Mouse (Mus musculus) layer of hippocampus, adult 8-10 months (tissue): ENCODE data around the gene Kank2. TPM values are rescaled to one million over a fixed set of nuclear protein-coding genes. Genes with fewer than 3 reads are reported as not detected.

Experiments
- DNase-seq, 2 experiments: peaks; one replicate each; pipeline ENCODE4 v3.0.0; 2022; ENCODE audit warnings: low spot score in 2 of 2
- total RNA-seq, 4 experiments: library from RNA; stranded (reverse); gene quantifications; 2 replicates each; pipeline ENCODE4 v1.2.4; 2022

Kank2 gene
- total RNA-seq, result 10 to 100 TPM in 2 of 4 experiments, 1 to 10 TPM in 2; 7.2 to 10.1 (median 9.3) TPM

GRCm38 (mm10) chr9:21798345-21799009 lies at the start of gene Kank2:
Kank2 (minus strand) TSS chr9:21798744.
- DNase-seq, result peak in 1 of 2 experiments; percentile 64

GRCm38 (mm10) chr9:21847926-21848325 lies 49.4 kb upstream of the Kank2 start:
- no peak for DNase-seq

GRCm38 (mm10) chr9:21847425-21847824 lies 48.9 kb upstream of the Kank2 start:
- DNase-seq, result no peak

GRCm38 (mm10) chr9:21846755-21847341 lies 48.3 kb upstream of the Kank2 start:
- no peak for DNase-seq

- no peak for DNase-seq
Measured at GRCm38 (mm10) chr9:21845381-21846080, 47.0 kb upstream of the Kank2 start.

- DNase-seq, result peak in 1 of 2 experiments; percentile 26
Measured at GRCm38 (mm10) chr9:21843086-21843485, 44.5 kb upstream of the Kank2 start.

GRCm38 (mm10) chr9:21842391-21842790 lies 43.8 kb upstream of the Kank2 start:
- no peak for DNase-seq

GRCm38 (mm10) chr9:21841340-21841739 lies 42.8 kb upstream of the Kank2 start:
- no peak for DNase-seq

GRCm38 (mm10) chr9:21840115-21840787 lies 41.7 kb upstream of the Kank2 start:
- DNase-seq, result peak in 1 of 2 experiments; percentile 49

GRCm38 (mm10) chr9:21837690-21838089 lies 39.1 kb upstream of the Kank2 start:
- no peak for DNase-seq

GRCm38 (mm10) chr9:21835258-21835912 lies 36.8 kb upstream of the Kank2 start, which contains the start of gene Angptl8:
Angptl8 (plus strand) TSS chr9:21835510.
- DNase-seq, result no peak

- no peak for DNase-seq
Measured at GRCm38 (mm10) chr9:21831558-21832240, 33.2 kb upstream of the Kank2 start.

- DNase-seq, result no peak
Measured at GRCm38 (mm10) chr9:21830936-21831335, 32.4 kb upstream of the Kank2 start.

- DNase-seq, result no peak
Measured at GRCm38 (mm10) chr9:21830461-21830850, 31.9 kb upstream of the Kank2 start.

- no peak for DNase-seq
Measured at GRCm38 (mm10) chr9:21829834-21830460, 31.4 kb upstream of the Kank2 start.

- no peak for DNase-seq
Measured at GRCm38 (mm10) chr9:21824366-21824765, 25.8 kb upstream of the Kank2 start.

- DNase-seq, result no peak
Measured at GRCm38 (mm10) chr9:21823957-21824356, 25.4 kb upstream of the Kank2 start.

- no peak for DNase-seq
Measured at GRCm38 (mm10) chr9:21822686-21823085, 24.1 kb upstream of the Kank2 start.

GRCm38 (mm10) chr9:21820183-21820582 lies 21.6 kb upstream of the Kank2 start:
- DNase-seq, result no peak

GRCm38 (mm10) chr9:21819181-21819729 lies 20.7 kb upstream of the Kank2 start:
- DNase-seq, result peak in 1 of 2 experiments; percentile 53
